Mouse (Mus musculus) cerebellum, postnatal 4 days (tissue): ENCODE measurements around the gene Mid1.

Experiments
- DNase-seq, 2 experiments: peaks; one replicate each; pipeline ENCODE4 v3.0.0; 2022; ENCODE audit warnings: low spot score in 2 of 2, mixed read lengths in 1 of 2

Gene Mid1

GRCm38 (mm10) chrX:169811783-169812182, 126.8 kb downstream of the Mid1 start:
- no peak for DNase-seq

- DNase-seq = no peak
Observed at GRCm38 (mm10) chrX:169813673-169814072, 128.7 kb downstream of the Mid1 start.

GRCm38 (mm10) chrX:169826947-169827346, 141.9 kb downstream of the Mid1 start:
- DNase-seq = peak; percentile 12 to 22

- DNase-seq = no peak
Observed at GRCm38 (mm10) chrX:169827720-169828119, 142.7 kb downstream of the Mid1 start.

- DNase-seq = no peak
Observed at GRCm38 (mm10) chrX:169828136-169828535, 143.1 kb downstream of the Mid1 start.

GRCm38 (mm10) chrX:169830052-169830451, 145.1 kb downstream of the Mid1 start:
- DNase-seq = no peak

GRCm38 (mm10) chrX:169837947-169838649, 153.1 kb downstream of the Mid1 start:
- peak in 1 of 2 experiments; percentile 22 for DNase-seq

- no peak for DNase-seq
Observed at GRCm38 (mm10) chrX:169838650-169838971, 153.6 kb downstream of the Mid1 start.

- DNase-seq = no peak
Observed at GRCm38 (mm10) chrX:169843267-169843666, 158.3 kb downstream of the Mid1 start.

GRCm38 (mm10) chrX:169844150-169844772, 159.3 kb downstream of the Mid1 start:
- no peak for DNase-seq

GRCm38 (mm10) chrX:169846187-169846586, 161.2 kb downstream of the Mid1 start:
- DNase-seq = no peak

GRCm38 (mm10) chrX:169861194-169861720, 176.3 kb downstream of the Mid1 start:
- no peak for DNase-seq

GRCm38 (mm10) chrX:169862440-169862839, 177.4 kb downstream of the Mid1 start:
- no peak for DNase-seq

GRCm38 (mm10) chrX:169862848-169863247, 177.8 kb downstream of the Mid1 start:
- DNase-seq = no peak

- DNase-seq = no peak
Observed at GRCm38 (mm10) chrX:169863841-169864240, 178.8 kb downstream of the Mid1 start.

- DNase-seq = no peak
Observed at GRCm38 (mm10) chrX:169868223-169868622, 183.2 kb downstream of the Mid1 start.

- no peak for DNase-seq
Observed at GRCm38 (mm10) chrX:169874475-169874874, 189.5 kb downstream of the Mid1 start.

GRCm38 (mm10) chrX:169879481-169880362, 194.7 kb downstream of the Mid1 start:
- peak; percentile 38 to 42 for DNase-seq

GRCm38 (mm10) chrX:169880363-169880711, 195.3 kb downstream of the Mid1 start:
- DNase-seq = no peak

GRCm38 (mm10) chrX:169880826-169881225, 195.8 kb downstream of the Mid1 start:
- no peak for DNase-seq

GRCm38 (mm10) chrX:169881253-169882219, 196.5 kb downstream of the Mid1 start:
- DNase-seq = no peak
